Mouse (Mus musculus) embryo, embryonic 9.5 days (tissue): ENCODE data around the gene Hsd17b11.
A peak's percentile ranks its signal among the peaks of the same experiment; 100 is the strongest.
"Not testable (repeated sequence)": the region's sequence is repeated elsewhere in the genome, so short reads cannot be mapped to it uniquely, and the experiment has no call there.

Experiments
- DNase-seq: peaks from one replicate; pipeline ENCODE4 v3.0.0-alpha.2; 2017; ENCODE audit errors: extremely low spot score

The Hsd17b11 gene

DNA sequence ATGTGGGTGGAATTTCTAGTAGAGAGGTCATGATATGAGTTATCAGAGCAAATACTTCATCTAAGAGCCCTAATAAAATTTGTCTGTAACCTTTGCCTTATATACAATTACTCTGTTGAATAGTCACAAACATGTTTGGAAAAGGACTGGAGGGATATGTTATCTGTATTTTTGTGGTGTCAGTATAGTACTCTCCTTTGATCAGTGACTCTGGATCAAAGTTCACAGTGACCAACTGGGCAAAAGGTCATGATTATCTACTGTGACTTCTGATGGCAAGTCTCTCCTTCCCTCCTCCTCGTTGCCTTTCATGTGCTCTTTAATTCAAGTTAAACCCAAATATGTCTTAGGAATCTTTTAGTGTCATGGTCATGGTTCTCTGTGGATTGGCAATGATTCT lies 14.1 kb upstream of the Hsd17b11 start:
- no peak for DNase-seq

- DNase-seq, result no peak
These were observed 13.3 kb upstream of the Hsd17b11 start for GRCm38 (mm10) chr5:104035066-104035465.

- no peak for DNase-seq
These were observed 10.8 kb upstream of the Hsd17b11 start for GRCm38 (mm10) chr5:104032434-104033097.

DNA sequence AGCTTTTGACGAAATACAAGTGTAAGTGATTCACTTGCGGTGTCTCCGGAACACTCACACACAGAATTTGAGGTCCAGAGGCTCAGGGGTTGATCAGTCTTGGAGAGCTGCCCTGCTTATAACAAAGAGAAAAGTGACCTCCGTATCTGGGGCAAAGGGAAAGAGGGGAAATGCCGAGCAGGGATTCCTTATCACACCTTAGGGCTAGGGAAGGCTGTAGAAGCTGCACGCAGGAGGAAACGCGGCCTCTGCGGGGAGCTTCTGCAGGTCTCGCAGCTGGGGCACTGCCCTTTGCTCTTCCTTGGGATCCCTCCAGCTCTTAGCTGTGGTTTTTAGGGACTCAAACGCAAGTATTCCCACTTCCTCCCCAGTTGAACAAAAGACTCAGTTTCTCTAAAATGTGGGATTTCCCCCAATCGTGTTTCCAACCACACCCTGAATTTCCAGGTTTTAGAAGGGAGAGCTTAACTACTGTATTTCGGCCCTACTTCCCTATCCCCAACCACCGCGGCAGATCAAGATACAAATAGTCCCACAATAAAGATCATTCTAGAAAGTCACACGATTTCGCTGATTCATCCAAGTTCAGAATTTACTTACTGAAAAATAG lies 3.6 kb upstream of the Hsd17b11 start:
- DNase-seq, result no peak

DNA sequence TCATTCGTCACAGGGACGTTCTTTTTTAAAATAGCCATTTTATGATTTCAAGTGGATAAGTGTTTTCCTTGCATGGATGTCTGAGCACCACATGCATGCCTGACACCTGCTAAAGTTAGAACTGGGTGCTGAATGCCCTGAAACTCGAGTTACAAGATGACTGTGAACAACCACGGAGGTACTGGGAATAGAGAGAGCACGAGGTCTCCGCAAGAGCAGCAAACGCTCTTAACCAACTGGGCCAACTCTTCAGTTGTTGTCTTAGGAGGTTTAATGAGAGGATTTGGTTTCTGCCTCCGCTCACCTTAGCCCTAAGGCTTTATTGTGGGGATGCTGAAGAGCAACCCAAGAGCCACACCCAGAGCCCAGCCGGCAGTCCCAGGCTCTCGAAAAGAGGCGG lies 3.0 kb upstream of the Hsd17b11 start:
- no peak for DNase-seq

DNA sequence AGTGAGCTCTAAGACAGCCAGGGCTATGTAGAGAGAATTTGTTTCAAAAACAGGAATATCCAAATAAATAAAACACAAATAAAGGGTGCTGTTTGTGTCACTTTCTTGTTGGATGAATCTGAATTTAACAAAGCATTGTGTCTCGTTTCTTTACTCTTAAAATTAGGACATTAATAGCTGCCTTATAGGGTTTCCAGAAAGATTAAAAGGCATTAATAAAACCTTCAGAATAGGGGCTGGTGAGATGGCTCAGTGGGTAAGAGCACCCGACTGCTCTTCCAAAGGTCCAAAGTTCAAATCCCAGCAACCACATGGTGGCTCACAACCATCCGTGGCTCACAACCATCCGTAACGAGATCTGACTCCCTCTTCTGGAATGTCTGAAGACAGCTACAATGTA lies 2.5 kb upstream of the Hsd17b11 start:
- DNase-seq, result not testable (repeated sequence)

DNA sequence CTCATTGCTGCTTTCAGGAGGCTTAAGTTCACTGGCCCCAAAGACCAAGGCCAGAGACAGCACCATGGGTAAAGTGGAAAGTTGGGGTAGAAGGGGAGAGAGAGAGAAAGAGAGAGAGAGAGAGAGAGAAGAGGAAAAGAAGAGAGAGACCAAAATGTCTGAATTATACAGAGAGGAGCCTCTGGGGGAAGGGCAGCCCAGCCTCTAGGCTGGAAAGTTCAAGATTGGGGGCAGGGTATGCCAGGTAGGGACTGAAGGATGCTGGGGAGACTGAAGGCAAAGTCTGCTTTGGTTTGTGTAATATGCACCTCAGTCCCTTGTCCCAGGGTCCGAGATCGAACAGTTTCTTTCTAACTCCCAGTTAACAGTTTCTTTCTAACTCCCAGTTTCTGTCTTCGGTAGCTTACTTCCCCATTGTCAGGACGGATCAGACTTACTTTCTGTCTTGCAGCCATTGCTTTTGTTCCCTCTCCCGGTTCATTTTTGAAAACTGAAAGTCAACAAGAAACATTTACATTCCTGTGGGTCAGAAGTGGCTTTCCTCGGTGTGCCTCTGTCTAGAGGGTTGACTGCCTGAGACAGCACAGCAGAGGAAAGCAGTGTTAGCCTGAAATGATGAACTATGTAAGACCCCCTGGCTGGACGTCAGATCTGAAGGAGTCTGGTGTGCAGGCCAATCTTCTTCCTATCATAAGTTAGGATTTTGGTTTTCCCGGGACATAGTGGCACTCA lies 1.7 kb upstream of the Hsd17b11 start:
- DNase-seq, result no peak

DNA sequence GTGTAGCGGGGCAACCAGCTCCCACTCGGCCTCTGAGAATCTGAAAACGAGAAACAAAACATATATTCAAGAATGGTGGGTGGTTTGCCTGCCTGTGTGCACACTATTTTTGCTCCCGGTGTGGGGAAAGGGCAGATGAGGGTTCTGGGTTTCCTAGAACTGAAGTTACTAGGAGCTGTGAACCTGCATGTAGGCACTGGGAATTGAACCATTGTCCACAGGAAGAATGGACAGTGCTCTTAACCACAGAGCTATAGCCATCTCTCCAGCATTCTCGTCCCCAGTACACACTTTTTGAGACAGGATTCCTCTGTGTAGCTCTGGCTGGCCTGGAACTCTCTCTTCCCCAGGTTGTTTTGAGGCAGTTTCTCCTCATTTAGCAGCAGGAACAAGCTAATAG lies 839 bp upstream of the Hsd17b11 start:
- no peak for DNase-seq

DNA sequence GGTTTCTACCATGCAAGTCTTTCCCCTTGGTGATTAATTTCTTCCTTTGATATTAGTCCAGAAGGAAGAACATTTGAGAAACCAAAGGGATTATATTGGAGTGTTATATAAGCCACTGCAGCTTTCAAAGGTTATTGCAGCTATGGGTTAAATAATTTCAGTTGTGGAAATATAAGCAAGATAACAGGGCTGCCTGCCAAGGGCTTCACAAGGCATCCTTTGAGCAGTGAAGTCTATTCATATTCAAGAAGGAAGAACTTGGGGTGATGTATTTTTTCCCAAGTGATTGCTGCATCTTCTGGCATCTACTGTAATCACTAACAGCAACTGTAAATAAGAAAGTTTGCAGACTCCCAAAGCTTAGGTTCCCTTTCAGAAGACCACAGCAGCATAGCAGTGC lies 10.3 kb downstream of the Hsd17b11 start:
- DNase-seq, result no peak

DNA sequence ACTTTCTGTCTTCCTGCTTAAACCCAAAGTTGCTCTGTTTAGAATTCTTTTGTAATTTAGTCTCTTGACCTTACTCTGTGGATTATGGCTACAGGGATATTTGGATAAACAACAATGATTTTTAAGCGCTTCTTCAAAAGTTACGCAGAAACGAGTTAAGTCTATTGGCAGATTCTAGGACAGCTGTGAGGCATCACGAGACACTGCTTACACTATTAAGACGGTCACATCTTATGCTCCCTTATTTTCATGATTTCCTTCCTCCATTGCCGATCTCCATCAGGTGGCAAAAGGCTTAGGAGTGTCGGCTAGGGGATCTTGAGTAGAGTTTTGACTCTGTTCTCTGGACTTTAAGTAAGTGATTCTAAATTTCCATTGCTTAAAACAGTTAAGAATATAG lies 11.5 kb downstream of the Hsd17b11 start:
- DNase-seq, result no peak

DNA sequence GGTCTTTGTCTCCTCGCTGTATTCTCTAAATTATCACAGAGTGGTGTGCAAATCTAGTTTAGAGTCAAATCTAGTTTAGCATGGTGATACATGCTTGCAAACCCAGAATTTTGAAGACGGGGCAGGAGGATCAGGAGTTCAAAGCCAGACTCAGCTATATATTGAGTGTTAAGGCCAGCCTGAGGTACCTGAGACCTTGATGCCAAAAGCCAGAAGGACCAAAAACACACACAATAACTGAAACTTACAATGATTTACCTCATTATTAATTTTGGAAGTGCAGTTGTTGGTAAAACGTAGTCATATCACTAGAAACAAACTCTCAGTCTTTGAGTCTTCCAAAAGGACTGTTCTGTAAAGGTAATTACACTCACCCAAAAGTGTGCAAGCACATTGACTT lies 12.3 kb downstream of the Hsd17b11 start:
- no peak for DNase-seq

DNA sequence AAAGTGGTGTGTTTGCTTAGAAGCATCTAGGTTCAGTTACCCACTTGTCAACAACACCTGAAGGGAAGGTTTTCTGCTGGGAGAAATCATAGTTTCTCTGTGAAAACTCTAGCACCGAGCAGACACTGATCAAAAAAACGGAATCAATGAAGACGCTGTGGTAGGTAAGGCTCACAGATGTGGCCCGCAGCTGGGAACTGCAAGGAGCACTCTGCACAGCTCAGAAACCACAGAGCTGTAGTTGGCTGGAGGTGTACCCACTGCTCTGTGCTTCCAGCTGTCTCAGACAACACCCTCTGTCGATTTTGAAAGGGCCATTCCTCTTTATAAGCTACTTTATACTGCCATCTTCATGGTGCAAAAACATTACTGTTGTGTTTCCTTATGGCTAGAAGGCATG lies 13.9 kb downstream of the Hsd17b11 start:
- DNase-seq, result no peak

DNA sequence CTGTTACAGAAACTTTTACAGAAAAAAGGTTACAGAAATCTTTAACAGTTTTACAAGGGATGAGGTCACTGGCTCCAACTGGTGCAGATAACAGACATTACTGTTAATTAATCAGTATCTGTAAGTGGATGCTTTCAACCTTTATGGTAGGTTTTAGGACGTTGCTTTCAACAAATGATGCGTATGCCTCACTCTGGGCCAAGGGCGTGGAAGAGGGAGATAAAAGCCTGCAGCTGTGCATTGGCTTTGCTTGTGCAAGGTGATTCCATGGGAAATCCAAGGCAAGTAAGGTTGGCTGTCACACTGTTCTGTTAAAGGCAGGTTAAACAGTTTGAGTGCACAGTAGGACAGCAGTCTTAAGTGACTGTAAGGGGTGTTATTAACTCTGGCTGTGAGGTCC lies 14.9 kb downstream of the Hsd17b11 start:
- no peak for DNase-seq

GRCm38 (mm10) chr5:104003955-104004354 lies 17.8 kb downstream of the Hsd17b11 start:
- no peak for DNase-seq

- DNase-seq, result no peak
These were observed 18.3 kb downstream of the Hsd17b11 start for GRCm38 (mm10) chr5:104003256-104003931.

- DNase-seq, result peak; percentile 32
These were observed 19.0 kb downstream of the Hsd17b11 start for GRCm38 (mm10) chr5:104002549-104003255.

DNA sequence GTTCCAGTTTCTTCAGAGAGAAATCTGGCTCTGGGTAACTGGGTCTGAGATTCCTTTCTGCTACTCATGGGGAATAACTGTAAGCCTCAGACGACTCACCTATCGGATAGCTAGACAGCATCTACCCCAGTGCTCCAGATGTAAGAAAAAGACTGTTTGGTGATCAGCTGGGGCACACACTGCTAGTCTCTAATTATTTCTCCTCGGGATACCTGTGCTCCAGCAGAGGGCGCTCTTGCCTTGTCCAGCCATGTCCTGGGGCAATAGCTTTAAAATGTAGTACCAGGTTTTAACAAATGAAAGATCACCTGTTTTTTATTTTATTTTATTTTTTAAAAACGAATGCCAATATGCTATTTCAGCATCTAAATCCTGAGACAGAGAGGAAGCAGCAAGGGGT lies 22.0 kb downstream of the Hsd17b11 start:
- DNase-seq, result peak; percentile 72

- no peak for DNase-seq
These were observed 23.0 kb downstream of the Hsd17b11 start for GRCm38 (mm10) chr5:103998739-103999138.

DNA sequence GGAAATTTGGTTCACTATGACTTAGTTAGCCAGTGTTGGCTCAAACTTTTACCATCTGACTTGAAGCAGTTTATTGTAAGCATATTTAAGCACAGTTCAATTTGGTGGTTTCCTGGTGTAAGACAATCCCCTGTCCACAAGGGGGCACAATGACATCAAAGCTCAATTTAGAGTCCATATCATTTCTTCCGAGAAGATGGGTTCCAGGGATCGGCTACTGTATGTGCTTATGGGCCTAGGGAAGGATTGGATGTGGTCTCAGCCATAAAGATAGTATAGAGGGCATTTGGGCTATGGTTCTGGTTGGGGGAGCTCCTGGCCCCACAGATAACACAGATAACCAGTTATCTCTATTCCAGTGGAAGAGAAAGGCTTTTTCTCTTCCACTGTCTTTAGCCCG lies 26.5 kb downstream of the Hsd17b11 start:
- no peak for DNase-seq

DNA sequence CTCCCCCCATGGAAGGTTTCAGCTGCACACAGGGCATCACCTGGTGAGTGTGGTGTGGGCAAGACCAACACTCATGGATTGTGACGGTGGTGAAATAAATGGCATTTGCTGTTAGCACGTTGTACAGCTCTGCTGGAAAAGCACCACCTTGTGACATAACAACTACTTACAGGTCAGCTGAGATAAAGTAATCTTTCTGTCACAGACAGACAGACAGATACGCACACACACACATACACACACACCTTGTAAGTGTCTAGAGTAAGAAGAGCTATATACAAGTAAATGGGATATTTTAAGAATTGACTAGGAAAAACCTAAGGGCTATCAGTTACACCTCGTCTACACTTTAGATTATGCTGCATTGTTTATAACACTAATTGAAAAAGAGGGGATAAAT lies 27.1 kb downstream of the Hsd17b11 start:
- no peak for DNase-seq

- DNase-seq, result no peak
These were observed 28.1 kb downstream of the Hsd17b11 start for GRCm38 (mm10) chr5:103993601-103994000.

- DNase-seq, result no peak
These were observed 28.9 kb downstream of the Hsd17b11 start for GRCm38 (mm10) chr5:103992831-103993230.
